In the genomic region with DNA sequence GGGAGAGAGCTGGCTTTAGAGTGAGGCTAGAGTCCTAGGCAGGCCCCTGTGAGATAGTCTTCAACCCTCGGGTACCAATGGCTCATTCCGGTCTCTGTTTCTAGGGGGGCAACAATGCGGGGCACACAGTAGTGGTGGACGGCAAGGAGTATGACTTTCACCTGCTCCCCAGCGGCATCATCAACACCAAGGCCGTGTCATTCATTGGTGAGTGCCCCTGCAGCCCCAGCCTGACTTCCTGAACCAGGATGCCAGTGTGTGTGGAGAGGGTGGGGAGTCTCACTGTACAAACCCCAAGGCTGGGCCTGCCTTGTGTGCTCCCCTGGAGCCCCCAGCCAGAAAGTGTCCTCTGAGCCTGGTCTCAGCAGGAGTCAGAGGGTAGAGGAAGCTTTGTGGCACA, we compare ENCODE assay signal across 14 mouse cellular contexts. TPM values are rescaled to one million over a fixed set of nuclear protein-coding genes. Genes with fewer than 3 reads are reported as not detected.
DNase-seq lines count a peak whose midpoint lies in the region; ATAC-seq and TF ChIP-seq lines count a peak whose summit lies in the region.
"Had no signal": no experiment of that assay in that cellular context is flagged by ENCODE, and none has a peak within 500 bp of the region (broad histone marks: within the 10 kb centered on the region; RNA-seq: fewer than 3 reads in every experiment).

No protein-coding gene starts in this region.

- no peak for TF ChIP-seq CTCF in heart, postnatal 0 days (IDR thresholded peaks at IDR 0.05; ENCODE audit: low read depth)
- TF ChIP-seq CTCF in stomach, postnatal 0 days (IDR thresholded peaks at IDR 0.05; ENCODE audit: low read depth) = no peak
- TF ChIP-seq CTCF in liver, postnatal 0 days (IDR thresholded peaks at IDR 0.05; ENCODE audit: low read depth) = no peak
- TF ChIP-seq CTCF in layer of hippocampus, adult 2 months (conservative IDR thresholded peaks at IDR 0.05) = no peak

- H3K9ac ChIP-seq in heart, postnatal 0 days (replicated peaks; ENCODE audit: low read depth, low read length) = no peak overlapping the region
- H3K9ac ChIP-seq in stomach, embryonic 15.5 days = no peak overlapping the region
- H3K9ac ChIP-seq in stomach, postnatal 0 days (ENCODE audit: low read length) = no peak overlapping the region
- 0 out of 2 replicates have a peak overlapping the region, but pooled peaks have one; percentile 15 for H3K9ac ChIP-seq in embryonic facial prominence, embryonic 12.5 days
- no peak overlapping the region for H3K9ac ChIP-seq in liver, postnatal 0 days (replicated peaks)
- H3K9ac ChIP-seq: embryonic facial prominence, embryonic 15.5 days; liver, embryonic 14.5 days; midbrain, embryonic 15.5 days; neural tube, embryonic 12.5 days had no signal

- 0 out of 2 replicates have a peak, but pooled peaks cover 5% of the 10 kb centered on the region for H3K36me3 ChIP-seq in heart, postnatal 0 days (replicated peaks; ENCODE audit: control insufficient read depth, insufficient read depth, low read length)
- no peaks in the 10 kb centered on the region for H3K36me3 ChIP-seq in stomach, embryonic 15.5 days
- no peaks in the 10 kb centered on the region for H3K36me3 ChIP-seq in stomach, postnatal 0 days (ENCODE audit: control insufficient read depth, insufficient read depth, low read length)
- H3K36me3 ChIP-seq in embryonic facial prominence, embryonic 12.5 days = no peaks in the 10 kb centered on the region
- H3K36me3 ChIP-seq in liver, postnatal 0 days (replicated peaks; ENCODE audit: insufficient read depth, low read length) = no peaks in the 10 kb centered on the region
- H3K36me3 ChIP-seq: embryonic facial prominence, embryonic 15.5 days; midbrain, embryonic 15.5 days; neural tube, embryonic 12.5 days had no signal

- ATAC-seq in heart, postnatal 0 days (ENCODE audit: insufficient read depth, low read depth) = no peak
- ATAC-seq in stomach, embryonic 15.5 days (ENCODE audit: insufficient read depth, low FRiP score, low read depth) = no peak
- ATAC-seq in stomach, postnatal 0 days (ENCODE audit: low FRiP score, low TSS enrichment) = no peak
- no peak for ATAC-seq in embryonic facial prominence, embryonic 12.5 days (ENCODE audit: insufficient number of reproducible peaks, insufficient read depth, low FRiP score, low TSS enrichment)
- no peak for ATAC-seq in liver, postnatal 0 days

- H3K4me2 ChIP-seq in heart, postnatal 0 days (ENCODE audit: low read depth, low read length) = no peak overlapping the region
- no peak overlapping the region; the same call in 1 of the 2 replicates for H3K4me2 ChIP-seq in stomach, embryonic 15.5 days
- no peak overlapping the region for H3K4me2 ChIP-seq in stomach, postnatal 0 days (replicated peaks; ENCODE audit: low read depth)
- no peak overlapping the region for H3K4me2 ChIP-seq in embryonic facial prominence, embryonic 12.5 days (replicated peaks)
- peak overlapping the region; percentile 63; the same call in 1 of the 2 replicates for H3K4me2 ChIP-seq in liver, postnatal 0 days (ENCODE audit: low read depth, low read length)

- WGBS in heart, postnatal 0 days = 78% methylated on average over 6 of the region's 6 CpGs
- WGBS in stomach, embryonic 15.5 days = 80% methylated on average over 6 of the region's 6 CpGs
- WGBS in stomach, postnatal 0 days = 78% methylated on average over 6 of the region's 6 CpGs
- WGBS in embryonic facial prominence, embryonic 12.5 days = 83% methylated on average over 6 of the region's 6 CpGs
- WGBS in liver, postnatal 0 days (ENCODE audit: insufficient replicate concordance) = 51% methylated on average over 6 of the region's 6 CpGs

- TF ChIP-seq EP300 in heart, postnatal 0 days (IDR thresholded peaks at IDR 0.05; ENCODE audit: low read depth) = no peak
- no peak for TF ChIP-seq EP300 in stomach, postnatal 0 days (optimal IDR thresholded peaks at IDR 0.05)
- TF ChIP-seq EP300 in liver, postnatal 0 days (IDR thresholded peaks at IDR 0.05; ENCODE audit: low read depth) = no peak

- intact Hi-C loops in heart, postnatal 25 days (cut with DNase I) = no loop called here

- H3K27me3 ChIP-seq in heart, postnatal 0 days (ENCODE audit: control insufficient read depth, insufficient read depth, low read length) = no peaks in the 10 kb centered on the region
- no peaks in the 10 kb centered on the region for H3K27me3 ChIP-seq in stomach, embryonic 15.5 days (replicated peaks)
- H3K27me3 ChIP-seq in stomach, postnatal 0 days (ENCODE audit: control insufficient read depth, insufficient read depth, low read length) = no peaks in the 10 kb centered on the region
- H3K27me3 ChIP-seq in embryonic facial prominence, embryonic 12.5 days = no peaks in the 10 kb centered on the region
- no peaks in the 10 kb centered on the region for H3K27me3 ChIP-seq in liver, postnatal 0 days (ENCODE audit: insufficient read depth, low read length)
- H3K27me3 ChIP-seq: embryonic facial prominence, embryonic 15.5 days; midbrain, embryonic 15.5 days; neural tube, embryonic 12.5 days had no signal

- DNase-seq in heart, postnatal 0 days (ENCODE audit: low spot score) = no peak
- DNase-seq in heart, postnatal 25 days (ENCODE audit: low spot score) = no peak
- DNase-seq in stomach, postnatal 0 days (ENCODE audit: low spot score) = no peak
- no peak for DNase-seq in liver, postnatal 0 days
- no peak for DNase-seq in layer of hippocampus, adult 2 months (ENCODE audit: low spot score in 2 of 2)
- DNase-seq in right cerebral cortex, postnatal 36 days (ENCODE audit: low spot score in 2 of 2) = no peak
- DNase-seq: adrenal gland, postnatal 10 days; layer of hippocampus, postnatal 36 days had no signal

- H3K27ac ChIP-seq in heart, postnatal 0 days (ENCODE audit: low read depth) = peak overlapping the region; percentile 77; the same call in 1 of the 2 replicates
- 0 out of 2 replicates have a peak overlapping the region, but pooled peaks have one; percentile 0 for H3K27ac ChIP-seq in stomach, embryonic 15.5 days
- H3K27ac ChIP-seq in stomach, postnatal 0 days (replicated peaks) = no peak overlapping the region
- H3K27ac ChIP-seq in embryonic facial prominence, embryonic 12.5 days = peak overlapping the region; percentile 13; the same call in 1 of the 2 replicates
- H3K27ac ChIP-seq in liver, postnatal 0 days (ENCODE audit: low read depth) = peak overlapping the region; percentile 68
- no peak overlapping the region for H3K27ac ChIP-seq in layer of hippocampus, adult 2 months
- H3K27ac ChIP-seq: embryonic facial prominence, embryonic 15.5 days; liver, embryonic 14.5 days; midbrain, embryonic 15.5 days; neural tube, embryonic 12.5 days had no signal

- no peaks in the 10 kb centered on the region for H3K9me3 ChIP-seq in heart, postnatal 0 days (replicated peaks; ENCODE audit: control insufficient read depth, low read length)
- H3K9me3 ChIP-seq in stomach, embryonic 15.5 days = no peaks in the 10 kb centered on the region
- no peaks in the 10 kb centered on the region for H3K9me3 ChIP-seq in stomach, postnatal 0 days (ENCODE audit: control insufficient read depth, low read length)
- no peaks in the 10 kb centered on the region for H3K9me3 ChIP-seq in embryonic facial prominence, embryonic 12.5 days
- H3K9me3 ChIP-seq in liver, postnatal 0 days (ENCODE audit: low read length) = no peaks in the 10 kb centered on the region
- H3K9me3 ChIP-seq: embryonic facial prominence, embryonic 15.5 days; midbrain, embryonic 15.5 days; neural tube, embryonic 12.5 days had no signal

- H3K4me1 ChIP-seq in heart, postnatal 0 days (ENCODE audit: control insufficient read depth, insufficient read depth) = peaks cover 33% of the 10 kb centered on the region
- peaks cover 27% of the 10 kb centered on the region for H3K4me1 ChIP-seq in stomach, embryonic 15.5 days
- H3K4me1 ChIP-seq in stomach, postnatal 0 days (replicated peaks; ENCODE audit: control insufficient read depth, insufficient read depth) = peaks cover 10% of the 10 kb centered on the region
- H3K4me1 ChIP-seq in embryonic facial prominence, embryonic 12.5 days = peaks cover 22% of the 10 kb centered on the region
- H3K4me1 ChIP-seq in liver, postnatal 0 days (ENCODE audit: insufficient read depth) = peaks cover 47% of the 10 kb centered on the region

- no peak overlapping the region for H3K4me3 ChIP-seq in heart, postnatal 0 days (ENCODE audit: low read depth, low read length)
- H3K4me3 ChIP-seq in stomach, embryonic 15.5 days (replicated peaks) = no peak overlapping the region
- H3K4me3 ChIP-seq in stomach, postnatal 0 days (ENCODE audit: low read depth, low read length) = no peak overlapping the region
- H3K4me3 ChIP-seq in embryonic facial prominence, embryonic 12.5 days = no peak overlapping the region
- no peak overlapping the region for H3K4me3 ChIP-seq in liver, postnatal 0 days (ENCODE audit: low read depth, low read length)
- no peak overlapping the region for H3K4me3 ChIP-seq in layer of hippocampus, adult 2 months
- H3K4me3 ChIP-seq: neural tube, embryonic 12.5 days had no signal

RNA-seq across cellular contexts. Expression of a gene that starts 8.4 kb away (rescaled TPM):
- total RNA-seq in heart, postnatal 0 days (2014; rRNA removed; ENCODE audit: low replicate concordance) = 86.8 and 106 TPM in 2 replicates
- 159 and 176 TPM in 2 replicates for polyA plus RNA-seq in heart, postnatal 0 days (2015; fragmentation: Nextera tagmentation; extraction: Ambion mirVana)
- total RNA-seq in heart, postnatal 25 days (2021) = 100 to 1,000 TPM; 147 TPM
- 4.3 and 4.4 TPM in 2 replicates for polyA plus RNA-seq in stomach, embryonic 15.5 days (2015; fragmentation: Nextera tagmentation; extraction: Ambion mirVana)
- 4.7 and 6.4 TPM in 2 replicates for polyA plus RNA-seq in stomach, postnatal 0 days (2015; fragmentation: Nextera tagmentation; extraction: Ambion mirVana)
- polyA plus RNA-seq in embryonic facial prominence, embryonic 12.5 days (2016; fragmentation: Nextera tagmentation; extraction: Ambion mirVana) = 5.0 and 6.6 TPM in 2 replicates
- polyA plus RNA-seq in liver, postnatal 0 days (2015; fragmentation: Nextera tagmentation; extraction: Ambion mirVana) = 22.8 and 24.4 TPM in 2 replicates
- total RNA-seq in layer of hippocampus, adult 2 months (2021) = 10 to 100 TPM; 10.1 to 10.6 TPM

RNA-seq across cellular contexts. Expression of a gene that starts 16.3 kb away (rescaled TPM):
- 92.0 and 107 TPM in 2 replicates for total RNA-seq in heart, postnatal 0 days (2014; rRNA removed; ENCODE audit: low replicate concordance)
- 62.2 and 71.1 TPM in 2 replicates for polyA plus RNA-seq in heart, postnatal 0 days (2015; fragmentation: Nextera tagmentation; extraction: Ambion mirVana)
- total RNA-seq in heart, postnatal 25 days (2021) = 10 to 100 TPM; 29.5 to 35.7 TPM
- 198 and 214 TPM in 2 replicates for polyA plus RNA-seq in stomach, embryonic 15.5 days (2015; fragmentation: Nextera tagmentation; extraction: Ambion mirVana)
- polyA plus RNA-seq in stomach, postnatal 0 days (2015; fragmentation: Nextera tagmentation; extraction: Ambion mirVana) = 91.5 and 97.1 TPM in 2 replicates
- polyA plus RNA-seq in embryonic facial prominence, embryonic 12.5 days (2016; fragmentation: Nextera tagmentation; extraction: Ambion mirVana) = 205 and 218 TPM in 2 replicates
- polyA plus RNA-seq in liver, postnatal 0 days (2015; fragmentation: Nextera tagmentation; extraction: Ambion mirVana) = 55.6 and 62.2 TPM in 2 replicates
- 10 to 100 TPM; 19.6 to 20.1 TPM for total RNA-seq in layer of hippocampus, adult 2 months (2021)

RNA-seq across cellular contexts. Expression of a gene that starts 39.6 kb away (rescaled TPM):
- 15.1 and 17.1 TPM in 2 replicates for total RNA-seq in heart, postnatal 0 days (2014; rRNA removed; ENCODE audit: low replicate concordance)
- polyA plus RNA-seq in heart, postnatal 0 days (2015; fragmentation: Nextera tagmentation; extraction: Ambion mirVana) = 1.8 and 2.7 TPM in 2 replicates
- total RNA-seq in heart, postnatal 25 days (2021) = 10 to 100 TPM; 15.8 to 20.0 TPM
- polyA plus RNA-seq in stomach, embryonic 15.5 days (2015; fragmentation: Nextera tagmentation; extraction: Ambion mirVana) = 4.3 and 4.4 TPM in 2 replicates
- polyA plus RNA-seq in stomach, postnatal 0 days (2015; fragmentation: Nextera tagmentation; extraction: Ambion mirVana) = 1.5 and 2.0 TPM in 2 replicates
- 2.9 and 3.1 TPM in 2 replicates for polyA plus RNA-seq in embryonic facial prominence, embryonic 12.5 days (2016; fragmentation: Nextera tagmentation; extraction: Ambion mirVana)
- polyA plus RNA-seq in liver, postnatal 0 days (2015; fragmentation: Nextera tagmentation; extraction: Ambion mirVana) = 1.8 and 1.9 TPM in 2 replicates
- total RNA-seq in layer of hippocampus, adult 2 months (2021) = 100 to 1,000 TPM; 131 to 138 TPM

RNA-seq across cellular contexts. Expression of a gene that starts 46.5 kb away (rescaled TPM):
- total RNA-seq in heart, postnatal 0 days (2014; rRNA removed; ENCODE audit: low replicate concordance) = 206 and 234 TPM in 2 replicates
- 60.6 and 70.9 TPM in 2 replicates for polyA plus RNA-seq in heart, postnatal 0 days (2015; fragmentation: Nextera tagmentation; extraction: Ambion mirVana)
- 100 to 1,000 TPM; 206 to 215 TPM for total RNA-seq in heart, postnatal 25 days (2021)
- 161 and 170 TPM in 2 replicates for polyA plus RNA-seq in stomach, embryonic 15.5 days (2015; fragmentation: Nextera tagmentation; extraction: Ambion mirVana)
- 84.5 and 98.2 TPM in 2 replicates for polyA plus RNA-seq in stomach, postnatal 0 days (2015; fragmentation: Nextera tagmentation; extraction: Ambion mirVana)
- 98.8 and 153 TPM in 2 replicates for polyA plus RNA-seq in embryonic facial prominence, embryonic 12.5 days (2016; fragmentation: Nextera tagmentation; extraction: Ambion mirVana)
- polyA plus RNA-seq in liver, postnatal 0 days (2015; fragmentation: Nextera tagmentation; extraction: Ambion mirVana) = 26.7 and 29.3 TPM in 2 replicates
- total RNA-seq in layer of hippocampus, adult 2 months (2021) = 100 to 1,000 TPM; 152 to 160 TPM

RNA-seq across cellular contexts. Expression of a gene that starts 50.4 kb away (rescaled TPM):
- total RNA-seq in heart, postnatal 0 days (2014; rRNA removed; ENCODE audit: low replicate concordance) = 3.2 and 18.3 TPM in 2 replicates
- 4.6 TPM in 2 replicates for polyA plus RNA-seq in heart, postnatal 0 days (2015; fragmentation: Nextera tagmentation; extraction: Ambion mirVana)
- 1 to 10 TPM; 6.4 to 6.7 TPM for total RNA-seq in heart, postnatal 25 days (2021)
- 9.3 and 10.8 TPM in 2 replicates for polyA plus RNA-seq in stomach, embryonic 15.5 days (2015; fragmentation: Nextera tagmentation; extraction: Ambion mirVana)
- polyA plus RNA-seq in stomach, postnatal 0 days (2015; fragmentation: Nextera tagmentation; extraction: Ambion mirVana) = 11.3 and 12.1 TPM in 2 replicates
- 2.1 and 2.5 TPM in 2 replicates for polyA plus RNA-seq in embryonic facial prominence, embryonic 12.5 days (2016; fragmentation: Nextera tagmentation; extraction: Ambion mirVana)
- polyA plus RNA-seq in liver, postnatal 0 days (2015; fragmentation: Nextera tagmentation; extraction: Ambion mirVana) = 1.3 and 1.6 TPM in 2 replicates
- under 1 TPM; 0.44 to 0.52 TPM for total RNA-seq in layer of hippocampus, adult 2 months (2021)

Comparison
In these comparisons a context has a peak if more than half of its experiments do, and no peak if none do; other contexts are left out.
1. H3K27ac ChIP-seq: peak in heart, postnatal 0 days (single experiment), stomach, embryonic 15.5 days (single experiment), embryonic facial prominence, embryonic 12.5 days (single experiment) and liver, postnatal 0 days (single experiment); none in stomach, postnatal 0 days (single experiment) and layer of hippocampus, adult 2 months (single experiment).